Mouse (Mus musculus) CH12.LX (cell line): ENCODE data around the gene Stx5a. TPM values are rescaled to one million over a fixed set of nuclear protein-coding genes. Genes with fewer than 3 reads are reported as not detected.

Source experiments
- DNase-seq: peaks from one replicate; pipeline ENCODE4 v3.0.0-alpha.2; 2013; ENCODE audit errors: extremely low read depth
- H3K27ac ChIP-seq: 2 replicates; pipeline ENCODE4 v1.5.1; 2012; ENCODE audit warnings: low read depth, mild to moderate bottlenecking, control low read depth, moderate library complexity; ENCODE audit not compliant: insufficient read depth
- H3K27me3 ChIP-seq: replicated peaks from 2 replicates; pipeline ENCODE3; 2012; ENCODE audit warnings: inconsistent platforms
- H3K36me3 ChIP-seq, 2 experiments: replicated peaks in 1 of 2; 2 replicates each; pipeline versions ENCODE3 to v1.6.1; 2012; ENCODE audit warnings: inconsistent platforms in 1 of 2, low read length in 1 of 2, mild to moderate bottlenecking in 1 of 2, mixed read lengths in 1 of 2, moderate library complexity in 1 of 2; ENCODE audit not compliant: control insufficient read depth in 1 of 2, insufficient read depth in 1 of 2
- H3K4me1 ChIP-seq, 2 experiments: 2 replicates each; pipeline ENCODE4 v1.6.1; 2012; ENCODE audit warnings: inconsistent platforms in 1 of 2, moderate library complexity in 1 of 2; ENCODE audit not compliant: insufficient read depth in 2 of 2, control insufficient read depth in 1 of 2
- H3K4me2 ChIP-seq: 2 replicates; pipeline ENCODE4 v1.6.1; 2012; ENCODE audit warnings: low read depth, mild to moderate bottlenecking, control low read depth; ENCODE audit not compliant: poor library complexity, insufficient read depth, severe bottlenecking
- H3K4me3 ChIP-seq, 3 experiments: fragments of 150-350 bp in 1 of 3; sonication (generic) in 1 of 3; replicated peaks in 1 of 3; 2 replicates each; pipeline versions ENCODE3 to v1.5.1; 2011 to 2012; ENCODE audit warnings: low read depth in 2 of 3, low read length in 2 of 3, mild to moderate bottlenecking in 2 of 3, moderate library complexity in 2 of 3, control low read depth in 1 of 3, improper control_type of control experiment in 1 of 3, inconsistent platforms in 1 of 3, mixed read lengths in 1 of 3; ENCODE audit not compliant: poor library complexity in 1 of 3
- H3K79me2 ChIP-seq: replicated peaks from 2 replicates; pipeline ENCODE4 v1.6.1; 2012; ENCODE audit warnings: mild to moderate bottlenecking, moderate library complexity; ENCODE audit not compliant: control insufficient read depth, poor library complexity, insufficient read depth, severe bottlenecking; ENCODE audit errors: extremely low read depth
- H3K9ac ChIP-seq: 2 replicates; pipeline ENCODE4 v1.6.1; 2012; ENCODE audit warnings: low read depth, mild to moderate bottlenecking, control low read depth, moderate library complexity; ENCODE audit not compliant: insufficient read depth
- H3K9me3 ChIP-seq: replicated peaks from 2 replicates; pipeline ENCODE3; 2012; ENCODE audit warnings: low read length, inconsistent platforms, mixed read lengths
- BHLHE40 ChIP-seq: IDR thresholded peaks from 2 replicates; pipeline ENCODE4 v1.6.1; 2011; ENCODE audit warnings: mild to moderate bottlenecking, low read depth, low read length, improper control_type of control experiment
- CHD1 ChIP-seq: IDR thresholded peaks from 2 replicates; pipeline ENCODE4 v1.6.1; 2012; ENCODE audit warnings: low read depth, low read length, improper control_type of control experiment, inconsistent platforms
- CHD2 ChIP-seq: IDR thresholded peaks from 2 replicates; pipeline ENCODE4 v1.6.1; 2011; ENCODE audit warnings: low read length, improper control_type of control experiment
- CTCF ChIP-seq, 2 experiments: IDR thresholded peaks in 1 of 2; conservative IDR thresholded peaks in 1 of 2; 2 replicates each; pipeline ENCODE4 v1.5.1; 2011 to 2012; ENCODE audit warnings: low read depth in 2 of 2, low read length in 2 of 2, improper control_type of control experiment in 1 of 2, inconsistent platforms in 1 of 2, mild to moderate bottlenecking in 1 of 2, moderate library complexity in 1 of 2
- E2F4 ChIP-seq: IDR thresholded peaks from 2 replicates; pipeline ENCODE4 v1.6.1; 2011; ENCODE audit warnings: low read depth, low read length, improper control_type of control experiment; ENCODE audit not compliant: insufficient replicate concordance
- ELF1 ChIP-seq: IDR thresholded peaks from 2 replicates; pipeline ENCODE4 v1.6.1; 2014; ENCODE audit warnings: low read depth, mild to moderate bottlenecking, inconsistent platforms, low read length, improper control_type of control experiment
- EP300 ChIP-seq: IDR thresholded peaks from 2 replicates; pipeline ENCODE4 v1.6.1; 2011; ENCODE audit warnings: low read length, improper control_type of control experiment
- ETS1 ChIP-seq: conservative IDR thresholded peaks from 2 replicates; pipeline ENCODE4 v1.6.1; 2012; ENCODE audit warnings: low read depth, mild to moderate bottlenecking, inconsistent platforms, low read length, improper control_type of control experiment, moderate library complexity
- HCFC1 ChIP-seq: IDR thresholded peaks from 2 replicates; pipeline ENCODE4 v1.6.1; 2012; ENCODE audit warnings: low read depth, mild to moderate bottlenecking, inconsistent platforms, low read length, improper control_type of control experiment
- IRF4 ChIP-seq: IDR thresholded peaks from 2 replicates; pipeline ENCODE4 v1.6.1; 2014; ENCODE audit warnings: low read depth, mild to moderate bottlenecking, inconsistent platforms, low read length, improper control_type of control experiment
- JUN ChIP-seq: IDR thresholded peaks from 2 replicates; pipeline ENCODE4 v1.6.1; 2011; ENCODE audit warnings: low read depth, mild to moderate bottlenecking, low read length, improper control_type of control experiment, moderate library complexity; ENCODE audit not compliant: insufficient read depth
- JUND ChIP-seq: conservative IDR thresholded peaks from 2 replicates; pipeline ENCODE4 v1.6.1; 2011; ENCODE audit warnings: low read depth, low read length, improper control_type of control experiment
- KAT2A ChIP-seq: IDR thresholded peaks from 2 replicates; pipeline ENCODE4 v1.6.1; 2012; ENCODE audit warnings: low read length, improper control_type of control experiment, inconsistent platforms; ENCODE audit not compliant: insufficient replicate concordance
- MAFK ChIP-seq: IDR thresholded peaks from 2 replicates; pipeline ENCODE4 v1.6.1; 2011; ENCODE audit warnings: low read length, improper control_type of control experiment; ENCODE audit not compliant: insufficient replicate concordance
- MAX ChIP-seq: IDR thresholded peaks from 2 replicates; pipeline ENCODE4 v1.6.1; 2011; ENCODE audit warnings: low read length, improper control_type of control experiment
- MXI1 ChIP-seq: IDR thresholded peaks from 2 replicates; pipeline ENCODE4 v1.6.1; 2011; ENCODE audit warnings: mild to moderate bottlenecking, low read depth, low read length, improper control_type of control experiment
- MYC ChIP-seq: IDR thresholded peaks from 2 replicates; pipeline ENCODE4 v1.6.1; 2011; ENCODE audit warnings: low read depth, mild to moderate bottlenecking, improper control_type of control experiment, low read length
- NELFE ChIP-seq: IDR thresholded peaks from 2 replicates; pipeline ENCODE4 v1.6.1; 2011; ENCODE audit warnings: low read depth, low read length, improper control_type of control experiment
- NRF1 ChIP-seq: IDR thresholded peaks from 2 replicates; pipeline ENCODE4 v1.6.1; 2014; ENCODE audit warnings: low read depth, mild to moderate bottlenecking, inconsistent platforms, low read length, improper control_type of control experiment, moderate library complexity
- POLR2A ChIP-seq: IDR thresholded peaks from 2 replicates; pipeline ENCODE4 v1.6.1; 2011; ENCODE audit warnings: low read depth, mild to moderate bottlenecking, improper control_type of control experiment, low read length
- RAD21 ChIP-seq: IDR thresholded peaks from 2 replicates; pipeline ENCODE4 v1.6.1; 2011; ENCODE audit warnings: low read depth, mild to moderate bottlenecking, low read length, improper control_type of control experiment, moderate library complexity
- RCOR1 ChIP-seq: conservative IDR thresholded peaks from 2 replicates; pipeline ENCODE4 v1.6.1; 2012; ENCODE audit warnings: low read depth, mild to moderate bottlenecking, inconsistent platforms, low read length, improper control_type of control experiment
- SIN3A ChIP-seq: IDR thresholded peaks from 2 replicates; pipeline ENCODE4 v1.6.1; 2012; ENCODE audit warnings: low read length, improper control_type of control experiment, inconsistent platforms
- SMC3 ChIP-seq: IDR thresholded peaks from 2 replicates; pipeline ENCODE4 v1.6.1; 2011; ENCODE audit warnings: low read depth, low read length, improper control_type of control experiment
- TBP ChIP-seq: conservative IDR thresholded peaks from 2 replicates; pipeline ENCODE4 v1.6.1; 2011; ENCODE audit warnings: low read depth, low read length, improper control_type of control experiment
- TCF12 ChIP-seq: IDR thresholded peaks from 2 replicates; pipeline ENCODE4 v1.6.1; 2014; ENCODE audit warnings: low read depth, mild to moderate bottlenecking, inconsistent platforms, low read length, improper control_type of control experiment
- UBTF ChIP-seq: IDR thresholded peaks from 2 replicates; pipeline ENCODE4 v1.6.1; 2012; ENCODE audit warnings: low read depth, mild to moderate bottlenecking, inconsistent platforms, low read length, improper control_type of control experiment, moderate library complexity
- USF2 ChIP-seq: conservative IDR thresholded peaks from 2 replicates; pipeline ENCODE4 v1.6.1; 2011; ENCODE audit warnings: low read depth, low read length, improper control_type of control experiment
- ZC3H11A ChIP-seq: IDR thresholded peaks from 2 replicates; pipeline ENCODE4 v1.6.1; 2012; ENCODE audit warnings: low read depth, mild to moderate bottlenecking, inconsistent platforms, low read length, improper control_type of control experiment
- ZKSCAN1 ChIP-seq: IDR thresholded peaks from 2 replicates; pipeline ENCODE4 v1.6.1; 2012; ENCODE audit warnings: low read depth, inconsistent platforms, low read length, improper control_type of control experiment, borderline replicate concordance
- ZNF384 ChIP-seq: IDR thresholded peaks from 2 replicates; pipeline ENCODE4 v1.6.1; 2012; ENCODE audit warnings: low read depth, low read length, improper control_type of control experiment, inconsistent platforms
- dilution Hi-C: fragments of 300-500 bp; cut with MboI; formaldehyde crosslinking; loops from 2 replicates; pipeline ENCODE4 v1.14.3; 2020; ENCODE audit warnings: low sequenced_read_pairs; ENCODE audit not compliant: extremely low pct_unique_long_range_greater_than_20kb, extremely low pct_ligation_motif_present
- in situ Hi-C: fragments of 300-500 bp; cut with MboI; formaldehyde crosslinking; loops from 3 replicates; pipeline ENCODE4 v1.14.3; 2019; ENCODE audit warnings: low sequenced_read_pairs, low pct_ligation_motif_present, low pct_unique_long_range_greater_than_20kb, mixed read lengths
- polyA plus RNA-seq: library from polyadenylated mRNA; unstranded; fragments of >175 nt; gene quantifications from 2 replicates; pipeline ENCODE4 v1.2.1, GENCODE M21; 2012; ENCODE audit warnings: low read depth; ENCODE audit not compliant: insufficient read length
- total RNA-seq, 2 experiments: library from RNA; depleted of rRNA; stranded (reverse); fragments of 300-350 nt in 1 of 2; fragments of >200 nt in 1 of 2; gene quantifications; 2 replicates each; pipeline ENCODE4 v1.2.3; 2012 to 2014

Stx5a gene
- total and polyA plus RNA-seq, 3 experiments, result 35.2 to 49.1 (median 48.1) TPM

DNA sequence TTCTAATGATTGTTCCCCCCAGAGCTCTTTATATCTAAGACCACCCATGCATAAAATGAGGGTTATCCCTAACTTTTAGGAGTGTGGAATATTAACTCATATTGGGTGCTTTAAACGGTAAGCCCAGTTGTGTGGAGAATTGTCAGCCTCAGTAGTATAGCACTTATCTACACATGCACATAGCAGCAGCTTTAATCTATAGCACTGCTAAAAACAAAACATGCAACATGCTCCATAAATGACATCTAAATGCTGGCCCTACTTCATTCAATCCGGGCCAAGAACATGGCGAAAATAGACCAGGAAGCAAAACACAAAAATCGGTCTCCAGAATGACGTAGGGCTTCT lies 18.7 kb upstream of the Stx5a start:
- no peaks in the 10 kb centered on the region for H3K9me3 ChIP-seq
- no peaks in the 10 kb centered on the region for H3K27me3 ChIP-seq
- peaks cover 40% of the 10 kb centered on the region for H3K79me2 ChIP-seq
- peak overlapping the region; percentile 93 for H3K27ac ChIP-seq
- H3K4me3 ChIP-seq, result peak overlapping the region; percentile 79 to 87 (median 81)
- H3K4me1 ChIP-seq, result peaks cover 2 to 42% of the 10 kb centered on the region in 2 experiments; a peak in 3 of 4 replicates
- DNase-seq, result no peak
- peak overlapping the region; percentile 69 for H3K9ac ChIP-seq
- TF ChIP-seq MYC (no peak), EP300 (no peak), RCOR1 (no peak), ZC3H11A (no peak), E2F4 (no peak), MAFK (no peak), NELFE (no peak), TBP (no peak), SIN3A (no peak), TCF12 (no peak), IRF4 (no peak), SMC3 (no peak), KAT2A (no peak), JUN (no peak)
- TF ChIP-seq, all 38 proteins: peak for 0
- dilution Hi-C loops, result no loop called here
- Histone ChIP-seq H3K36me3 (peaks cover 26 to 34% of the 10 kb centered on the region in 2 experiments), H3K4me2 (peak overlapping the region; percentile 98; the same call in 1 of the 2 replicates)
- in situ Hi-C loops, result no loop called here

- Histone ChIP-seq H3K9ac (peak within 1 kb of the TSS; percentile 100), H3K9me3 (no peaks in the 10 kb centered on the region), H3K4me2 (peak within 1 kb of the TSS; percentile 100), H3K36me3 (peaks cover 26 to 34% of the 10 kb centered on the region in 2 experiments), H3K4me1 (peaks cover 2 to 40% of the 10 kb centered on the region in 2 experiments; a peak in 3 of 4 replicates), H3K79me2 (peaks cover 40% of the 10 kb centered on the region), H3K4me3 (peak within 1 kb of the TSS; percentile 81 to 99 (median 87)), H3K27me3 (no peaks in the 10 kb centered on the region), H3K27ac (peak within 1 kb of the TSS; percentile 93)
- in situ Hi-C loops, result no loop called here
- dilution Hi-C loops, result no loop called here
- DNase-seq, result peak; percentile 98
- TF ChIP-seq CHD1 (no peak), MAFK (no peak), POLR2A (peak; percentile 98), USF2 (no peak), BHLHE40 (no peak), HCFC1 (peak; percentile 86), IRF4 (peak; percentile 62; the same call in 1 of the 2 replicates), TBP (peak; percentile 99), KAT2A (peak; percentile 83; the same call in 1 of the 2 replicates), SIN3A (peak; percentile 85; the same call in 1 of the 2 replicates), EP300 (no peak), MXI1 (peak; percentile 73), NRF1 (peak; percentile 92), CTCF (conservative IDR thresholded peaks at IDR 0.05 in 1 of 2, IDR thresholded peaks at IDR 0.05 in 1 of 2; ENCODE audit: low read depth in 2 of 2, low read length in 2 of 2) (no peak), MYC (peak; percentile 100), RAD21 (no peak), CHD2 (no peak), JUND (peak; percentile 30; the same call in 1 of the 2 replicates), ETS1 (0 out of 2 replicates have a peak, but pooled peaks have one; percentile 16), JUN (no peak; the same call in 1 of the 2 replicates), ELF1 (peak; percentile 25; the same call in 1 of the 2 replicates), ZNF384 (peak; percentile 84), ZKSCAN1 (no peak), MAX (peak; percentile 97), UBTF (no peak)
These were observed 18.2 kb upstream of the Stx5a start, which contains the start of gene Slc3a2 for GRCm38 (mm10) chr19:8722907-8723573. Gene Slc3a2, minus strand, starts transcription at chr19:8723369.
